Mouse (Mus musculus) gastrocnemius, postnatal 4 days (tissue): ENCODE measurements around the gene Cwc22. TPM values are rescaled to one million over a fixed set of nuclear protein-coding genes. Genes with fewer than 3 reads are reported as not detected.
A peak's percentile ranks its signal among the peaks of the same experiment; 100 is the strongest.

Source experiments
- DNase-seq, 2 experiments: peaks; one replicate each; pipeline ENCODE4 v3.0.0; 2021 to 2022; ENCODE audit warnings: low spot score in 2 of 2, mixed read lengths in 2 of 2
- long read RNA-seq, 2 experiments: library from polyadenylated mRNA; stranded (forward); transcript quantifications; one replicate each; pipeline ENCODE4 v2.0.0; 2021
- total RNA-seq, 2 experiments: library from RNA; stranded (reverse); gene quantifications; 2 replicates each; pipeline ENCODE4 v1.2.3; 2021

The Cwc22 gene
- total RNA-seq = 10 to 100 TPM; 24.3 to 27.3 TPM
- long read RNA-seq, experiment 1, partial matches to known transcripts = 5 of 16 reads
- long read RNA-seq, experiment 1, other reads (novel, unspliced or antisense) = 7 of 16 reads
- long read RNA-seq, experiment 2, partial matches to known transcripts = 3 of 20 reads
- long read RNA-seq, experiment 2, other reads (novel, unspliced or antisense) = 13 of 20 reads

GRCm38 (mm10) chr2:77945596-77946485 lies at the start of gene Cwc22:
Gene Cwc22 (minus strand): TSS chr2:77946375.
- peak; percentile 77 to 92 for DNase-seq

DNA sequence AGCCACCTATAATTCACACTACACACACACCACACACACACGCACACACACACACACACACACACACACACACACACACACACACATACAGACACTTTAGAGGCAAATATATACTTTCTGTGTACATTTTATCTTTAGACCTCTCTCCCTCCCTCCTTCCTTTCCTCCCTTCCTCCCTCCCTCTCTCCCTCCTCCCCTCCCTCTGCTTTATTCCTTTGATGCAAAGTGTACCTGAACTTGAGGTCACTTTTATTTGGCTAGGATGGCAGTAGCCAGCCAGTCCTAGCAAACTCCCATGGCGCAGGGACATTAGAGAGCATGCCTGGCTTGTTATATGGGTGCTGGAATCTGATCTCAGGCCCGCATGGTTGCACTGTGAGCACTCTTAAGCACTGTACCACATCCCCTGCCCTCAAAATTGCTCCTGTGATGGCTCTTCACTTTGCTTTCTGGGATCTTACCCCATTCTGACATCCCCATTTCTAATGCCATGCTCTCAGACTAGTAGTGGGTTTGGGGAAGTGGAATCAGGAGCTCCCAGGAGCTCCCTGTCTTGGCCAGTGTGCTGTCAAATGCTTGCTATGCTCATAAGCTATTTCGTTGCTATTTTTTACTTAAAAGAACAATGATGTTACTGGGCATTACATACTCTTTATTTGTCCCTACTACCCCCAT lies 47.7 kb upstream of the Cwc22 start:
- no peak for DNase-seq

DNA sequence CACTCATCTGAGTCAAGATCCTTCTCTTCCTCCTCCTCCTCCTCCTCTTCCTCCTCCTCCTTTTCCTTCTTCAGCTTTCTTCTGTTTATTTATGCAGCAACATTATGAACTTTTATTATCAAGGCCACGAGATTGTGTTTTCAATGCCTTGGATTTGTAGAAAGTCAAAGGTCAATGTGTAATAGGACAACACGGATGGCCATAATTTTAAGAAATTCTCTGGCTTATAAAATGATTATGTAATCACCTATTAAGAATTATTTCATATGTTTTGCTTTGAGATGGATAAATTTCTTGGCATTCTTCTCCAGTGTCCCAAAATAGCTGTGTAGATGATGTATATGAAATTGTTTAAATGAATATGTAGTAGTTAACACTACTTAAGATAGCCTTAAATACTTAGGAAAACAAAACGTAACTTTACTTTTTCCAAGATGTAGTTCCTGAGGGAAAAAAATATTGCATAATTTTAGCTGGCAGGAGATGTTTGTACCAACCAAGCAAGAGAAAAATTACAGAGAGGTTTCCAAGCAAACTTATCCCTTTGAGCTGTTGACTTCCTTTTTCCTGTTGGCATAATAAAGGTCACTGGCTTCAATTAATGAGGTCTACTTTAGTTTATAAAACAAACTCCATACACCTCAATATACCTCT lies 46.9 kb upstream of the Cwc22 start:
- DNase-seq = no peak

DNA sequence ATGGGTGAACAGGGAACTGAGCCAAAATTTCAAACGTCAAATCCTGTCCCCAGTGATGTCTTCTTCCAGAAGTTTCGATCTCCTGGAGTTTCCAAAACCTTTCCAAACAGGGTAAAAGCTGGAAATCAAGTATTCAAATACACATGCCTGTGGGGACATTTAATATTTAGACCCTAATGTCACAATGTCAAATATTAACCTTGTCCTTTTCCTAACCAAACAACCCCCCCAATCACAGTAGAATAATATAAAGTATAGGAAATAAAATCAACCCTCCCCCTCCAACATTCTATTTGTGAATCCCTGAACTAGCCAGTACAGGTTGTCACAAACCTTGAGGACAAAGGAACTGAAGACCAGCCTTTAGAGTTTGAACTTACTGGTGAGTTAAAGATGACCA lies 44.6 kb upstream of the Cwc22 start:
- no peak for DNase-seq

DNA sequence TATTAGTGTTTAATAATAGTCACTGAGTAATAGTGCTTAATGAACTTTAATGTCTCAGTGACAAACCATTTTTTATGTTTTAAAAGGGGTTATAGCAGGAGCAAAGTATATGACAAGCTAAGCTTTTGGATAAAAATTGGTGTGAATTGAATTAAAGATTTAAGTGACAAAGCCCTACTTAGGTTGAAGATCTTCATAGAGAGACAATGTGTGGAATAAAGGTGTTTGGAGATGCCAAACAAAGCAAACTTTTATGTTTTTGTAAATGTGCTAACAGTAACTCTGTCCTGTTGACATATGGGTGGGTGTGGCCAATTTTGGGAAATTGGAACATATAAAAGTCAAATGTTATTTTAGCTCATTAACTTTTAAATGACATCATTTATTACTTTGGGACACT lies 43.9 kb upstream of the Cwc22 start:
- no peak for DNase-seq

- no peak for DNase-seq
Measured at GRCm38 (mm10) chr2:77989390-77989789, 43.2 kb upstream of the Cwc22 start.

- DNase-seq = no peak
Measured at GRCm38 (mm10) chr2:77985991-77986730, 40.0 kb upstream of the Cwc22 start.

DNA sequence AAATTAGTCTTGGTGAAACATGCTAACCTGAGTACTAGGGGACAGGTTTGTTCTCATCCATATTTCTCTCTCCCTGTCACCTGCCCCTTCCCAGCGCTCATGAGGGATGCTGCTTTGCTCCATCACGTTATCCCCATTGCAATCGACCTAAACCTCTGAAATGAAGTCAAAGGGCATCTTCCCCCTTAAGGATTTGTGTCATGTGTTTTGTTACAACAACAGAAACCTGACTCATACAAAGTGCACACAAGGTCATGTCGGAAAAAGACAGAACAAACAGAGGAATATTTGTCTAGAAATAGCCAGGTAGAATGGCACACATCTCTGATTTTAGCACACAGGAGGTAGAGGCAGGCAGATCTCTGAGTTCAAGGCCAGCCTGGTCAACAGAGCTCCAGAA lies 38.0 kb upstream of the Cwc22 start:
- no peak for DNase-seq

DNA sequence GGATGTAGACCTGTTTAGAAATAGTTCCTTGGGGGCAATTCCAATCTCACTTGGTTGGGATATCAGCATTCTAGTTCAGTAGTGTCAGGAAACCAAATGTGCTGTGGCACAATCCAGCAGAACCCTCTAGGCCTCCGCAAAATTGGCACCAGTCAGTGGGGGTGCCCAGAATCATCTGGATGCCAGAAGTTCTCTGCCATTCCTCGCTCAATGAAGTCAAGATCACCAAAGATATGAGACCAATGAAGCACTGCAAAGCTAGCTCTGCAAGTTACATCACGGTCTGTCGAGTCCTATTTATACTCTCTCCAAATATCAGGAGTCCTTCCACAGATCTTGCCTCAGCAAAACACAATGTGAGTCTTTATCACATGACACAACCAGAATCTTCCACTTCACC lies 35.7 kb upstream of the Cwc22 start:
- no peak for DNase-seq

- DNase-seq = no peak
Measured at GRCm38 (mm10) chr2:77980696-77981095, 34.5 kb upstream of the Cwc22 start.

- no peak for DNase-seq
Measured at GRCm38 (mm10) chr2:77979519-77979918, 33.3 kb upstream of the Cwc22 start.

DNA sequence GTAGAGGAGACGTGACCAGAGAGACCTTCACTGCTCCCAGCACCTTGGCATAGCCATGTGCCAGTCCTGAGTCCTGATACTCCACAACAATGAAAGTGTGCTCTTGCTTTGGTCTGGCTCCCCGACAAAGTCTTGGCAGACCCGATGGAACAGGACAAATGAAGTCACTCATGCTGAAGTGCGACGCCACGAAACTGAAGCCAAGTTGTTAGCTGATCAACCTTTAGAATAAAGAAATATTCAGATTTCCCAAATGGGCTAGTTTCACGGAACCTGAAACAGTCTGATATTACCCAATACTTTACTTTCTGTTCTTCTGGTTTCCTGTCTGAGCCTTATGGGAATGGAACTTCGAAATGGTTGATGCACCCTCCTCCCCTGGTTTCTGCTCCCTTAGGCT lies 32.9 kb upstream of the Cwc22 start:
- no peak for DNase-seq

- no peak for DNase-seq
Measured at GRCm38 (mm10) chr2:77978256-77978655, 32.1 kb upstream of the Cwc22 start.

DNA sequence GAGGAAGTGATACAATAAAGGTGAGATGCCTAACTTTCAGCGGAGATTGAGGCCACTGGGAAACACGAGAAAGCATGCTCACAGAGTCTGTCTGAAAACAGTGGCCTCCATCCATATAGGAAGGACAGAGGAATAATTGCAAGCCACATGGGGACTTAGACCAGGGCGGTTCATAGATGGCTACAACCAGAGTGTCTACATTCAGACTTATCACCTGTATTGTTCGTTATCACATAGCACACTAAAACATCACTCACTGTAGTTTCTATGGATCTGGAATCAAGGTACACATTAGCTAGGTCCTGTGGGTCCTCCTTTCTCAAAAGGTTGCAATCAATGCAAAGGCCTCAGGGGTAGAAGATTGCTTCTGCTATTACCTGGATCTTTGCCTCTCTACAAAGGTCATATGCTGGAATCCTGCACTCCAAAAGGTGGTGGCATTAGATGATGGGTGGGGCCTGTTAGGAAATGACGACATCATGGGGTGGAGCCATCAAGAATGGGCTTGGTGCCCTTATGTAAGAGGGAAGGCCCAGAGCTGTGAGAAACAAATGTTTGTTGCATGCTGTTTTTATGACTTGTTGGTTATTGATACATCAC lies 30.2 kb upstream of the Cwc22 start:
- no peak for DNase-seq

DNA sequence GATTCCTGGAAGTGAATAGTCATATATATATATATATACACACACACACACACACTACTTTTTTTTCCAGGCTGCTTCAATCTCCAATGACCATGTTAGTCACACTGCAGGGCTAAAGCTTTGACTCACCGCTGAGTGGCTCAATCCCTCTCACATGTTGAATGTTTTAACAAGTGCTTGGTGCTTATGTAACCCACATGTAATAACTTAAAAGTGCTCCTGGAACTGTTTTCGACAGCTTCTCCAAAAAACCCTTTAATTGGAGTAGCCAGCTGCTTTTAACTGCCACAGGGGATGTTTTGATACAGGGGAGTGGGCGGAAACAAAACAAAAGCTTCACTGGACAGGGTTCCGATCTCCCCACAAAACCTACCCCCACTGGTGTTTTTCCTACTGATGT lies 29.4 kb upstream of the Cwc22 start:
- no peak for DNase-seq

DNA sequence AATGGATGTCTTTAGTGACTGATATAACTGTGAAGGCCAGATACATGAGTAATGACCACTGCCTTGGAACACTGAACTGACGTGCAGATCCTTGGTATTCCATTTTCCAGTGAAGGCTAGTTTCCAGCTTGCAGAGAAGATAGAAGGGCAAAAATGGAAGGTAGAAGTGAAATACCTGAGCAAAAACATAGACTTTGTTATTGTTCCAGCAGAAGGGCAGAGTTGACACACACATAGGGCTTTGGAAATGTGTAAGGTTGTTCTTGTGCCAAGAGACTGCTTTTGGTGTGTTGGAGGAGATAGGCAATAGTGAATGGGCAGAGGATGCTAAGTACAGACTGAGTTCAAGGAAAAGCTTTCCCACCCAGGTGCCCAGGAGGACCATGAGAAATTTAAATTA lies 28.8 kb upstream of the Cwc22 start:
- DNase-seq = no peak

DNA sequence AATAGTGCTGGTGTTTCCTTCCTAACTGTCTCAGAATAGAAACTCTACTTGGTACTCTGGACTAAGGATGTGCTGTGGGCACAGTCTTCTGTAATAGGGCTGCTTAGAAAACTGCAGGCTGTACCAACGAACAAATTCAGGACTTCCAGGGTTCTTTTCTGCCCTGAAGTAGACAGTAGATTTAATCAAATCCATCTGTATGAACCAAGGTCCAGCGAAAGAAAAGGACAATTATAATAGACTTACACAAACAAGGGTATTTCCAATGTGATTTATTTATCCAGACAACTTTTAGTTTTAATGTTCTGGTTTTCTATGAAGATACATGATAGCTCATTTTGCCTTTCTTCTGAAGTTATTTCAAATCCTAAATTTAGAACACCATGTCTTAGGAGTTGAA lies 28.2 kb upstream of the Cwc22 start:
- DNase-seq = no peak

DNA sequence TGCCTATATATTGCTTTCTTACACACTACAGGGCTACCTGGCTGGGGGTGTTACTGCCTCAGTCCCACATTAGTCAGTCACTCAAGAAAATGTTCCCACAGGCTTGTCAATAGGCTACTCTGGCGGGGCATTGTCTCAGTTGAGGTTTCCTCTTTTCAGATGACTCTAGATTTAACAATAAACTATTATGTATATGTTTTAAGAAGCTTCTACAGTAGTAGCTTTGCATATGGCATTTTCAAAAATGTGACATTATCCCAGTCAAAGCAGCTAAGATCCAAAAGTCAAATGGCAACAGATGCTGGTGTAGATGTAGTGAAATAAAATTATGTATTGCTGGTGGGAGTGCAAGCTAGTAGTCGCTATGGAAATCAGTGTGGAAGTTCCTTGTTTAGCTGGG lies 27.1 kb upstream of the Cwc22 start:
- no peak for DNase-seq

DNA sequence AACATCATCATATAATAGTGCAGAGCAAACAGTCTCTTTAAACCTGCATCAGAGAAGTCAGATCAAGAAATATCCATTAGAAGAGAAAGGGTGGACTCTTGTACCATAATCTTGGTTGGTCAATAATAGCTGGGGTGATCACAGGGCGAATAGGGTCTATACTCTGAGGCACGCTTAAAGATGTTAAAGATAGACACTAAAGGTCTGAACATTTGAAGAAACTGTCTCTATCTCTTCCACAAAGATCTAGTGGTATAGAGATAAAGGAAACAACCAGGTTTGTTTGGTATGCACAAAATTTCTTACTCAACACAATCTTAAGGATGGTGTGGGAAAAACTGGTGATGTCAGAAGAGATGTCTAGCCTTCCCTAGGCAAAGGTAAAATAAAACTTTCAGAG lies 26.4 kb upstream of the Cwc22 start:
- no peak for DNase-seq

DNA sequence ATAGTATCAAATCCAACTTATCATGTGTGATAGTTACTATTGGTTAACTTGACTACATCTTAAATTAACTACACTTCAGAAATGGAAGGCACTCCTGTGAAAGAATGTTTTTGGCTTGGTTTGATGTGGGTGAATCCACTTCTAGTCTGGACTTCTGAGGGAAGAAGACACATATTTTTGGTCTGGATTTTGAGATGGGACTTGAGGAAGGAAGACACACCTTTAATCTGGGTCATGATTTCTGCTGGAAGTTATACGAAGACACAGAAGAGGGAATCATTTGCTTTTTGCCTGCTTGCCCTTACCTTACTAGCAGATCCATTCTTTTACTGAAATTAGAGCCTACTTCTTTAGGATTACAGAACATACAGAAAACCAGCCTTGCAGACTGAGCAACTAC lies 25.7 kb upstream of the Cwc22 start:
- DNase-seq = no peak

DNA sequence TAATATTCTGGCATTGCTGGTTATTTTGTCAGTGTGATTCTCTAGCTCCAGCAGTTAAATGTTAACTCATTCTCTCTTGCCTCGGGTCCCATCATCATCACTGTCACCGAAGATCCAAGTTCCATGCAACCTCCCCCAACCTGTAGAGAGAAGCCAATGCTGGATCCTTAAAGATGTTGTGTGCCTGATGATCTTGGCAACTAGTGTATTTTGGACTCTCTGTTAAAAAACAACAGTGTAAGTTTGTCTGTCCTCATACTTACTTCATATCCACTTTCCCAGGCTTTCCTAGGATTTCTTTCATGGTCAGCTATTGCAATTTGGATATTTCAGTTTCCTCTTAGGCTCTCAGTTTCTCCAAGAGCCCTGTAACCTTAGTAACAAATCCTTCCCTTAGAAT lies 25.2 kb upstream of the Cwc22 start:
- DNase-seq = no peak
